Mouse (Mus musculus): ENCODE data around the gene Mfap5.
"Not testable (repeated sequence)": the region's sequence is repeated elsewhere in the genome, so short reads cannot be mapped to it uniquely, and the experiment has no call there.

The Mfap5 gene

DNA sequence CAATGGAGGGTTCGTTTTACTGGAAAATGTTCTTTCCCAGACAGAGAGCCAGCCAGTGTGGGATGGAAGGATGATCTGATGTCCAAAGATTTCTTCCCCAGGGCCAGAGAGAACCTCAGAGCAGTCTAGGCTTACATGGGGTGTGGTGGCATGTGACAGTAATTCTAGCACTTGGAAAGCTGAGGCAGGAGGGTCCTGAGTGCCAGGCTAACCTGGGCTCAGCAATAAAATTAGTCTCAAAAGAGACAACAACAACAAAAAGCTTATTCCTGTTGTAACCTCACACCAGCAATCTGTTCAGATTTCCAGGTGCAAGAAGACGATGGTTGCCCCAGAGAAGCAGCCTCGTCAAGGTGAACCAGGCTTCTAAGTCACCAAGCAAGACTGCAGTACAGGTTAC, at the start of gene Mfap5:
Mfap5 (plus strand) TSS at position 301 of the 400 bp plus-strand sequence.
- in situ Hi-C loops (cut with MboI, MseI): no loop called here

DNA sequence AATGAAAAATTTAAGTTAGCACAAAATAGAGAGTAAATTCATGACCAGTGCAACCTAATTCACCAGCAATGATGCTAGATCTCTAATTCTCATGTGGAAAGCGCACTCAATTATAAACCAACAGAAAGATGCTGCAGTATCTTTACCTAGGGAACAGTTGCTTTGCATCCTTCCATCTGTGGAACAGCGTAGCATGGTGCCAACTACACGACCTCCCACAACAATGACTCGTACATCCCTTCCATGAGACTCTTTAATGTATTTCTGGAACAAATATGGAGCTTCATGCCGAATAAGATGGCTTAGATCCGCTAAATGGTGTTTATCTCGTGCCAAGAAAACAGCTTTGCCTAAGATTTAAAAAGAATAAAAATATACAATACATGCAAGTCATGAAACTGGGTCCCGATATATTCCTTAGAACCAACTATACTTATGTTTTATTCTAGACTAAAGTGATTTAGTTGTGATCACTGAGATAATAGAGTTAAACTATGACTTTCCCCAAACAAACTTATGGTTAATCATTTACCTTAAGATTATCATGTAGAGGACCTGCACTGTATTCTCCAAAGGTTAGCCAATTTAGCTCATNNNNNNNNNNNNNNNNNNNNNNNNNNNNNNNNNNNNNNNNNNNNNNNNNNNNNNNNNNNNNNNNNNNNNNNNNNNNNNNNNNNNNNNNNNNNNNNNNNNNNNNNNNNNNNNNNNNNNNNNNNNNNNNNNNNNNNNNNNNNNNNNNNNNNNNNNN, 46.5 kb upstream of the Mfap5 start:
- in situ Hi-C loops (cut with MboI, MseI): no loop called here

DNA sequence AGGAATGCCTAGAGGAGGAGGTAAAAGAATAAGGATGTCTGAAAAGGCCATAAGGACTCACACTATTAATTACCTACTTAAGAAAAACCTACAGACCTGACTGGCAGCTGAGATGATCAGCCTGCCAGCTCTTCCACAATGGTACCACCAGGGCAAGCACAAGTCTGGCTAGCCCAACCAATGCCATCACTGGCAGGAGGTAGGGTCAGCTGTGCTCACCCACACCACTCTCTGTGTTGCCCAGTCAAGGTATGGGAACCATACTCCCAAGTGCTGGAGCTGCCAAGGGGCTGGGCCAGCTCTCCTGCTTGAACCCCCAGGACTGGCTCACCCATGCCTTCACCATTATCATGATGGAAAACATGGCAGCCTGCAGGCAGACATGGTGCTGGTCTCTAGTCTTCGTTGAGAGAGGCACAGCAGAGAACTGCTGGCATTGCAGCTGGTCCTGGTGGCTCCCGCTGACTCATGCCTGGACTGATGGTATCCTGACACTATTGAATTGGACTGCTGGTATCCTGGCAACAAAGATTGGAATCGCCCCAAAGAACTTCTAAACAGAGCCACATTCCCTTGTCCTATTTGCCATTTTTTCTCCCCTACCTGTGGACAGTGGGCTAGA, 39.4 kb upstream of the Mfap5 start:
- in situ Hi-C loops (cut with MboI, MseI): no loop called here

DNA sequence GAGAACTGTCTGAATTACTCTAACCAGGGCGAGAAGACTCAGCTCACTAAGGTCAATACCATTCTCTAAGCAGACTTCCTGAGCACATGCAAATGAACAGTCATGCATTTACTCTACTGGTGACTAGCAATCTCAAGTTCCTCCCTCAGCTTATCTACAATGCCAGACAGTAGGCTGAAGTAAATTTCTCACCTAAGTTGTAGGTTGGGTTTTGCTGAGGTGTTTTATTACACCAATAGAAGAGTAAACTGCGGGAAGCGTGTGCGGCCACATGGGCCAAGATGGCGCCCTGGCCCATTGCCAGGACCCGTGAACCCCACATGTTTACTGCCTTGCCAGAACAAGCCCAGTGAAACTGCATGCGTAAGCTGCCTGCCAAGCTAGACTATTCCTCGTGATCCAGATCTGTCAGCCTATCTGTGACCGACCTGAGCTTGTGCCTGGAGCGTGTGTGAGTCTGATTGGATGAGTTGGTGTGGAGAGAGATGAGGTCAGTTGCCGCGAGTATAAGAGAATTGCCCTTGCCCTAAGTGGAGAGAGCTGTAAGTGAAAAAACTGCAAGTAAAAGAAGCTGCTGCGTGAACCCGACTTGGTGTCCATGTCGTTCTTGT, 36.5 kb upstream of the Mfap5 start:
- in situ Hi-C loops (cut with MboI, MseI): no loop called here

DNA sequence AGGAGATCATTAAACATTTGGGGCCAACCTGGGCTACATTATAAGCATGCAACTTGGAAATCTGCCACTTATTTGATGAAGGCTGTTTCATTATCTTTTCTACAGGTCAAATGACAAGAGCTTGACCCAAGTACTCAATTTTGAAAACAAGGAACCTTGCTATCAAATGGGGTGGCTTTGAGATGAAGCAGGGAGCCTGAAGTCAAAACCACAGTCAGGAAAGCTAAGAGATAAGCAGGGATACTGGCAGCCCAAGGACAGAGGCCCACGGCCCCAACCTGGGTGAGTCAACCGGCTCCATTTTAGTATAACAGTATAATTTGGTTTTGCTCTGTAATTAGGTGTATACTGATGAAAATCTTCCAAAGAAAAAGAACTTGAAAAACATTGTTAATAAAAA, 35.4 kb upstream of the Mfap5 start:
- in situ Hi-C loops (cut with MboI, MseI): no loop called here

DNA sequence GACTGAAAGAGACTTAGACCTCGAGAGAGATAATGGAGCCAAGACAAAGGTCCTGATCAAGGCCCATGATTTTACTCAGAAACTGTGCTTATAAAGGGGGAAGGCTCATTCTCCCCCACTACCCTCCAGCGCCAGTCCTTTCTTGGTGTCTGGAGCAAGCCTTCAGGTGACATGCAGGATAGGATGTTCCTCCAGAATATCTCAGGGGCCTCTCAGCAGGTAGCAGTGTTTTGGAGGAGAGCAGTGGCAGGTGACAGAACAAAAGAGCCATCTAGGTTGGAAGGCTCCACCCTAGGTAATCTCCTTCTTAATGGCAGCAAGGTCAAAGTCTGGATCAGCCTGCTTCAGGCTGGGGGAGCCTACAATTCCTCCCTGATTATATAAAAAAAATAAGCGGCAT, 34.2 kb upstream of the Mfap5 start:
- in situ Hi-C loops (cut with MboI, MseI): not testable (repeated sequence)

DNA sequence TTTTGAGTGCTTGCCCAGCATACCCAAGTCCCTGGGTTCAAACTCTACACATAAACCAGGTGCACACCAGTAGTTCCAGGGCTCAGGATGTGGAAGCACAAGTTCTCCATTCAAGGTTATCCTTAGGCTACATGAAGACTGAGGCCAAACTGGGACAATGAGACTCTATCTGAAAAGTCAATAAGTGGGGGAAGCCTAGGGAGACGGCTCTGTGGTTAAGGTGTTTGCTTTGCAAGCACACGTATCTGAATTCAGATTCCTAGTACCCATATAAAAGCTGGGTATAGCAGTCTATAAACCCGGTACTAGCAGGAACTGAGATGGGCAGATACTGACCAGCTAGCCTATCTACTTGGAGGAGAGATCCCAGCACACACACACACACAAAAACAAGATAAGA, 27.6 kb upstream of the Mfap5 start:
- in situ Hi-C loops (cut with MboI, MseI): no loop called here

DNA sequence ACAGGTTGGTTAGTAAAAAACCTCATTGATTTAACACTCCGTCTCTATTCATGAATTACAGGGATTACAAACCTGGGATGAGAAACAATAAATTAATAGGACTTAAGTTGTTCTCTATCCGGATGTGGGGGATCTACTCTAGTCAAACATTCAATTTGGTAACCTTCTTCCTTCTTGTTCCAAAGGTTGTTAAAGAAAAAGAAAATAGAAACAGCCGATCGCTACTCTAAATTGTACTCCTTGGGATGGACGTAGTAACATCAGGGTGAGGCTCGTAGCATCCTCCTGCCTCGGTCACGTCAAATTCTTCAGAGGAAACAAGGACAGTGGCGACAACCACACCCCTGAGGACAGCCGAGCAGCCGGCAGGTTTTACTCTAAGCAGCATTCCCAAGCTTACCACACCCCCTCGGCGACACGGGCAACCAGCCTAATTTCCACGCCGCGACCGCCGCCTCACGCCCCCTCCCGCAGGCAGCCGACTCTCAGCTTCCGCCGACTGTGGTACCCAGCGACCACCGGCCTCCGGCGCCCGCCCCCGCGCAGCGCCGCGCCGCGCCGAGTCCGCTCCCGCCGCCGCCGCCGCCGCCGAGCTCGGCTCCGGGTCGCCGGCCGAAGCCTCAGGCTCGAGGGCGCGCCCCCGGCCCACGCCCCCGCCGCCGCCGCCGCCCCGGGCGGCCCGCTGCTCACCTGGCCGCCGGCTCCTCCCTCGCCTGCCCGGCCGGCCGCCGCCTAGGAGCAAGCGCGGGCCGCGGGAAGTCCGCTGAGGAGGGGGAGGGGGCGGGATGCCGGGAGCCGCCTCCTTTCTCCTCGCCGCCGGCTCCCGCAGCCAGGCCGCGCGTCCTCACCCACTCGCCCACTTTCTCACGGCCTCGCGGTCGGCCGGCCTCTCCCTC, 20.0 kb upstream of the Mfap5 start:
- in situ Hi-C loops (cut with MboI, MseI): no loop called here

DNA sequence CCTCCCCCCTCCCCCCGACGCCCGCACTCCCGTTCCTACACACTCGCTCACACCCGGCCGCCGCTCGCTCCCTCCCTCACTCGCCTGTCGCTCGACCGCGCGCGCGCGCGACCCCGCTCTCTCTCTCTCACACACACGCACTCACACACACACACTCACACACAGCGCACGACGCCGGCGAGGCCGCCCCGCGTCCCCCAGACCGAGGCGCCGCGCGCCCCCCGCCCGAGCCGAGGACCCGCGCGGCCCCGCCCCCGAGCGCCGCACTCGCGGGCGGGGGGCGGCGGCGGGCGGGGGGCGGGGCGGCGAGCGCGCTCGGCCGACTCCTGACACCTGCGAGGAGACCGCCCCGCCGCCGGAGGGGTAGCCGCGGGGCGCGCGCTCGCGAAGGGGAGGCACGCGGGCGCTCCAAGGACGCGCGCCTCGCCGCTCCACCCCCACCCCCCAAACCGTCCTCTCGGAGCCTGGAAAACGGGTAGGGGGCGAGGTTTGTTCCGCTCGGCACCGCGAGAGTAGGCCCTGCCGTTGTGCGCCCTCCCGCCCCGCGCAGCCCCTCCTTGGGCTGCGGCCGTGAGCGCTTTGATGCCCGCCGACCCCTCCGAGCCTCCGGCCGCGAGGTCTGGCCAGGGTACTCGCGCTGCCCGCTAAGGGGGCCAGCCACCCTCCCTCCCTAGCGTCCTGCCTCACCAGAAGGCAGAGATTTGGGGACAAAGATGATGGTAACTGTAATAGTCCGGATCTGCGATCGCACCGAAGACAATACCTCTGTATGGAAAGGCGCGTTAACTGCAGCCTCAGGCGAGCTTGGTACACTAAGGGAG, 19.1 kb upstream of the Mfap5 start:
- in situ Hi-C loops (cut with MboI, MseI): no loop called here

DNA sequence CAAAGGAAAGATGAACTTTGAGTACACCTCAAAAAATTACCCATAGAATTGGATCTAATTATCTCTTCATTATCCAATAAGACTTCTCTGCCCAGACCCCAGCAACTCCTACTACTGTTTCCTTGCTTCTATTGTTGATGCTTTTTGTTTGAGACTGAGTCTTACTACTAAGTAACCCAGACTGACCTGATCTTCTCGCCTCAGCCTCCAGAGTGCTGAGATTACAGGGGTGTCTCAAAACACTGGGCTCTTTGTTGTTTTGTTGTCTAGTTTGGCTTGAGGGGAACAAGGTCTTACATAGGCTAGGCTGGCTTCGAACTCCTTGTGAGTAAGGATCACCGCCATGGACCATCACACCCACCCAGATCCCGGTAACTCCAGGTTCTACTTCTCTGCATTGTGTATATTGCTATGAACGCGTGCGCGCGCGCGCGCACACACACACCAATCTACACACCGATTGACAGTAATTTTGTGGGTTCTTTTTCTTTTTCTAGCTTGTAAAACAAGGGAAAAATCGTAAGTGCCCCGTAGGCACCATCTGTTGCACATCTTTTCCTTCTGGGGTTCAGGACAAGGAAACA, 14.6 kb upstream of the Mfap5 start:
- in situ Hi-C loops (cut with MboI, MseI): no loop called here

DNA sequence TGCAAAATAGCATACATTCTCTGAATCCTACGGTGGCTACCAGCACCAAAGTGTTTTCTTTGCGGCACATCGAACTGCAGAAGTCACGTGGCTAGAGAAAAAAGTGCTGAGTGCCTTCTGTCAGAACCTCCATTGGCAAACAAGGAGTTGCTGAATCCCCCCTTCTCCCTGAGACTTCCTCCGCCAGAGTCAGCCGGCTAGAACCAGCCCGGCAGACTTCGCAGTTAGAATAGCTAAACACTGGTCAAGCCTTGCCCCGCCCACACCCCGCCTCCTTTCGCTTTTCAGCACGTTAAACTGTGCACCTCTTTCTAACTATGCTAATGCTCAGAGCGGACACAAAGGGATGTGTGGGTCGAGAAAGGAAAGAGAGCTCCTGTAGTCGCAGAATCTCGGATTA, 14.1 kb upstream of the Mfap5 start:
- in situ Hi-C loops (cut with MboI, MseI): no loop called here

DNA sequence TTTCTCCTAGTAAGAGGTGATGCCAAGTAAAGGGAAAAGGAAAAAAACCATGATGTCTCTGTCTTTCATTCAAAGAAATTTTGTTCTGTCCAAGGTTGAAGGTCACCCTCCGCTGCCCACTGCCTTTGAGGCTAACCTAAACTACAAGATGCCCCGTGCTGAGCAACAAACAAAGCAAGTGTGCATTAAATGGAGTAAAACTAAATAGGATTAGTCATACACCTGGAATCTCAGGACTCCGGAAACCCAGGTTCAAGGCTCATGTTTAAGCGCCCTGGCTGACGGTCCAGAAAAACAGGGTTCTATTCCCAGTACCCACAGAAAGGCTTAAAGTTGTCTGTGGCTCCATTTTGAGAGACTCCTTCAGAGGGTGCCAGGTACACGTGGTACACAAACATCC, 13.2 kb upstream of the Mfap5 start:
- in situ Hi-C loops (cut with MboI, MseI): no loop called here

DNA sequence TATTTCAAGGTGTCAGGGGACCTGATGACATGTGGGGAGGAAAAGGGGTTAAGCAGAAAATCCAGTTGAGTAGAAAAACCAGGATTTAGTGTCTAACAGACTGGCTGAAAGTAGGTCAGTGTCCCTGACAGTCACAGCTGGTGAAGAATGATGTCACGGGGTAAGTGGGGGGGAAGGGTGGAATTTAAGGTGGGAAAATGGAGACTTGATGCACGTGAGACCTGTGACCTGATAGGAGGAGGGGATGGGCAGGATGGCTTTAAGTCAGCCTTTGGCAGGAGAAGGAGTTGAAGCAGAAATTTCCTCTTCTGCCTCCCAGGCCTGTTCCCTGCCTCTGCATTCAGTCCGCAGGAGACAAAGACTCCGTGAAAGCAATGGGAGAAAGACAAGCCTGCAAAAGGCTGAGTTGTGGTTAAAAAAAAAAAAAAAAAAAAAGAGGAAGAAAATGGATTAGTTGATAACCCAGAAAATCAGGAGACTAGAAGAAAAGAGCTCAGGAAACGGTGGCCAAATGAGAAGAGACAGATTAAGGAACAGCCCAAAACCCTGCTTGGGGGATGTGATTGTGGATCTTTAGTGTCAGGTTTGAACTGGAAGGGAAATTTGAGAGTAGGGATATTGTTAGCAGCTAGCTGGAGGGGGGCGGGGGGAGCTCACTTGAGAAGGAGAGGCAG, 11.7 kb upstream of the Mfap5 start:
- in situ Hi-C loops (cut with MboI, MseI): no loop called here

DNA sequence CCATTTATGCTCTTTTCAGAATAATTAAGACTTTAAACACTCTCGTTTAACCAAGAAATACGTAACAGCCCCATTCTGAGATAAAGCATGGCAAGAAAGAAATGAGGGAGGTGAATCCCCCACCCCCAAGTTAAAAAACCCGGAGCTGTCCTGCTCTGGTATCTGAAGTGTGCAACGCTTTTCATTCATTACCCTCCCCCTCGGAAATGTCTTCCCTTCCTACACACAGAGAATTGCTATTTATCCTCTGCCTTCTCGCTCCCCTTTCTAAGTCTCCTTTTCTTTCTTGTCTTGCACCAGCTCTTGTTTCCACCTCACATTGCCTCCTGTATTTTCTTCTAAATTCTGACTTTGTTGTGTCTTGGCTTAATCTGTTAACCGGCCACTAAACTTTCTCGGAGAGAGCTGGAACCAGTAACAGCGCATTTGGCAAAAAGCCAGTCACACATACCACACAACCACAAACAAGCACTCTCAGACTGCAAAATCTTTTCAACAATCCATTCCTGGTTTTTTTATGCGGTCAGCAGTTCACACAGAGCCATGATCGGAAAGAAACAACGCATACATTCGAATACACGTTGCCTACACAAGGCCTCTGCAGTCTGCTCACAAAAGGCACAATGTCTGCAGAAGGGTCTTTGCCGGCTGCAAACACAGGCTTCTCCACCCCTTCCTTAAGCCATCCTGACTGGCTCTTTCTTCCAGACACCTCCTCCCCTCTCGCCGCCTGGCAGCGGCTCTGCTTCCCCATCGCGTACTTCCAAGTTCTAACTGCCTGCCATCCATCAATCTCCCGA, 10.4 kb upstream of the Mfap5 start:
- in situ Hi-C loops (cut with MboI, MseI): no loop called here

DNA sequence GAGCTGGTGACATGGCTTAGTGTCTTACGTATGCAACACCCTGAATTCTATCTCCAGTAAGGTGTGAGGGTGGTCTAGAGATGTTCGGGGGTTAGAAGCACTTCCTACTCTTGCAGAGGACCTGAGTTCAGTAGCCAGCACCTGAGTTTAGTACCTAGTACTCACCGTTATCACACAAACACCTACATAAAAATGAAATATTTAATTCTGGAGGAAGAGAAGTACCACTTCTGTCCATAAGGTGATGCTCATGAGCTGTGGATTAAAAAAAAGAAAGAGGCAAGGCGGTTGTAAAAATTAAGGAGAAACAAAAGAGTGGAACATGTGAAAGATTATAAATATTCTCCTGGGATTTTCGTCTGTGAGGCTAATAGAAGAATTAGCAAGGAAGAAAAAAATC, 9.1 kb upstream of the Mfap5 start:
- in situ Hi-C loops (cut with MboI, MseI): no loop called here

DNA sequence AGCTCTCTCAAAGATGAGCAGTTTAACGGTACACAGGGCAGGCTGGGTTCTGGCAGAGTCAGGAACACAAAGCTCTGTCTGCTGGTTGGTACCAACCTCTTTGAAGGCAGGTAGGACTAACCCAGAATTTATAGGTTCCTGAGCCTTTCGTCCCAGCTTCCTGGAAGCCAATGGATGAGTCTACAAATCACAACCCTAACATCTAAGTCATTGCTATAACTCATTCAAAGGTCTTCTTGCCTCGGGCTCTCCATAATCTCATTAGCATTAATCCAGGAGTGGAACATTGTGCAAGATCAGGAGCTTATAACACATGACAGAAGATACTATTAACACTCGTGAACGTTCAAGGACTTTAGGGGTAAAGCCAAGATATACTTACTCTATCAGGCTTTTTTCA, 7.0 kb upstream of the Mfap5 start, which contains the start of gene Rimklb:
Rimklb (minus strand) TSS at position 101 of the 400 bp plus-strand sequence.
- in situ Hi-C loops (cut with MboI, MseI): no loop called here

DNA sequence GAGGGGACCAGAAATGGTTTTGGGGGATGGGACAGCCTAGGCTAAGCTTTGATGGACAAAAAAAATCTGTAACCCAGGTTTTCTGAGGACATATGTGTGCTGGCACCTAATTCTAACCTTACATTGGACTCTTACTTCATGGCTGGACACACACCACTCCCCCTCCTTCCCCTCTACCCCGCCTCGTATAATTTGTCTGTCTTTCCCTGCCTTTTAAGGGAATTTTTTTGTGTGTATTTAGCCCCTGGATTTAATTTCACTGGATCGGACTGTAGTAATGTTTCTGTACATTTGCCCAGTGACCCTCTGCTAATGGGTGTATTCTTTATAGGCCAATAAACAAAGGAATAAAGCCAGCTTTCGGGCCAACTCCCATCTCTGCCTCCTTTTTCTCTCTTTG, 604 bp upstream of the Mfap5 start:
- in situ Hi-C loops (cut with MboI, MseI): no loop called here

DNA sequence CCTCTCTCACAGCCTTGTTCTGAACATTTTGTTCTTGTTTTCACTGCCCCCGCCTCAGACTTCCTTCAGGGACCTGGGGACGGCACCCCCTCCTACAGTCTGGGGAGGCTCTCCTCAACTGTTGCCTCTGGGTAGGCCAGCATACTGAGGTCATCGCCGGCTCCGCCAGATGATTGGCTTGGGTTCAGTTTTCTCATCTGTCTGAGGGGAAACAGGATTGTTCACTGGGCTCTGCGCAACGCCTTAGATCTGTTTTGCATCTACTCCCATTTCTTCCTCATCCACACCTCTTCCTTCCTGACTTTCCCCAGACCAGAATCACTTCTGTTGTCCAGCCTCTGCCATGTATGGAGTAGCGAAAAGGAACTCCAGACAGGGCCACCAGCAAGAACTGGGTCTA, 2.8 kb downstream of the Mfap5 start:
- in situ Hi-C loops (cut with MboI, MseI): no loop called here
